Mouse (Mus musculus): ENCODE results near the gene Dennd2a. TPM values are rescaled to one million over a fixed set of nuclear protein-coding genes. Genes with fewer than 3 reads are reported as not detected.

Dennd2a gene
- 2.4 and 2.8 TPM in 2 replicates for polyA plus RNA-seq (2021; fragmentation: Nextera tagmentation)
- long read RNA-seq, experiment 1, partial matches to known transcripts = 7 of 10 reads
- long read RNA-seq, experiment 1, other reads (novel, unspliced or antisense) = 3 of 10 reads
- long read RNA-seq, experiment 2, partial matches to known transcripts = 10 of 18 reads
- long read RNA-seq, experiment 2, other reads (novel, unspliced or antisense) = 8 of 18 reads

DNA sequence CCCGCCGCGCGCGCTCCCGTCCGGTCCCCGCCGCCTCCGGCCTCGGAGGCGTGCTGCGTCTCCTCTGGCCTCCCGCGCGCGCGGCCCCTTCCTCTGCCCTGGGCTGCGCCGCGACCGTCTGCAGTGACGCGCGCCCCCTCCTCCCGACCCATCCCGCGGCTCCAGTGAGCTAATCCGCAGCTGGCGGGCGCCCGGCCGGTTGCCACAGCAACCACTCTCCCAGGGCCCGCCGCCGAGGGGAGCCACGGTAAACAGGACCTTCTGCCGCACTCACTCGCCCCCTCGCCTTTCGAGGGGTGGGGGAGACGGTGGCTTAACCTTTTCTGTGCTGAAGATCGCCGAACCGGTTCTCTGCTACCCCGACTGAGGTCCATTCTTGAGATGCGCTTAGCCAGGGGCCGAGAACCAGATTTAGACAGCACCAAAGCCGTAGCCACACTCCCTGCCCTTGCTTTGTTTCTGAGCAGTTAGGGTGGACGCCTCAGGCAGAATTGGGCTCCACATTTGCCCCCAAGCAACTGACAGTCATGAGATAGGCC lies at the start of gene Dennd2a:
Gene Dennd2a, minus strand, starts transcription at position 145 of the 539 bp plus-strand sequence.

GRCm38 (mm10) chr6:39592401-39593214 lies 34.9 kb upstream of the Dennd2a start, which contains the start of gene Ndufb2:
TSS of gene Ndufb2 (plus strand) at chr6:39592574.

GRCm38 (mm10) chr6:39585517-39585916 lies 27.9 kb upstream of the Dennd2a start, which contains the start of gene Gm42420:
TSS of gene Gm42420 (plus strand) at chr6:39585753.

DNA sequence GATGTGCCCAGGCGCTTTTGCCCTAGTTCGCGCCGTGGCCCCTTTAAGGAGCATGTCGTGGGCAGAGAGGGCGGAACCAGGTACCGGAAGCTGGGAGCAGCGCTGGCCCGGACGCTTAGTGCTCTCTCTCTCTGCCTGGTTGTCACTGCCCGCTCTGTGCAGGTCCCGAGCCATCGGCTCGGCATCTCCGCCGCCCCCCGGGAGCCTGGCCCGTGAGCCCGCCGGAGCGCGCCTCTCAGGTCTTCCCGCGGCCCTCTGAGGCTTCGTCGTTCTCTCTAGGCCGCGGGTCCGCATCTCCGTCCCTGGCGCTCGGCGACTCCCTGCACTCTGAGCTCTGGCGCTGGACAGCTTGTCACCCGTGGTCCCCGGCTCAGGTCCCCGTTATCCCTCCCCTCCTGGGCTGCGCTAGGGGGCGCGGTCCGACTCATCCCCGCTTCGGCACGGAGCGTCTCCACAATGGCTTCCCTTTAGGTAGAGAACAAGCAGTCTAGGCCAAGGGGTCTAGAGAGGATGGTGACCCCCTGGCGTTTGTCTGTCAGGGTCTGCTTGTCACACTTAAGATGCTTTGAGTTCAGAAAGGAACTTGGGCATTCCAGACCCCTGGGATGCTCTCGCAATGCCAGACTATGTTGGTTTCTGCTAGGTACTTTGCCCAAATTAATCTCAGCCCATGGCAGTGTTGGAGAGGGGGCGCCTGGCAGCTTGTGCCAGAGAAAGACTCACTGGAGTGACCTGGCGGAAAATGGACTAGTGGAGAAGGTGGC lies 16.3 kb upstream of the Dennd2a start, which contains the start of gene Adck2:
Gene Adck2, plus strand, starts transcription at position 83 of the 764 bp plus-strand sequence.

DNA sequence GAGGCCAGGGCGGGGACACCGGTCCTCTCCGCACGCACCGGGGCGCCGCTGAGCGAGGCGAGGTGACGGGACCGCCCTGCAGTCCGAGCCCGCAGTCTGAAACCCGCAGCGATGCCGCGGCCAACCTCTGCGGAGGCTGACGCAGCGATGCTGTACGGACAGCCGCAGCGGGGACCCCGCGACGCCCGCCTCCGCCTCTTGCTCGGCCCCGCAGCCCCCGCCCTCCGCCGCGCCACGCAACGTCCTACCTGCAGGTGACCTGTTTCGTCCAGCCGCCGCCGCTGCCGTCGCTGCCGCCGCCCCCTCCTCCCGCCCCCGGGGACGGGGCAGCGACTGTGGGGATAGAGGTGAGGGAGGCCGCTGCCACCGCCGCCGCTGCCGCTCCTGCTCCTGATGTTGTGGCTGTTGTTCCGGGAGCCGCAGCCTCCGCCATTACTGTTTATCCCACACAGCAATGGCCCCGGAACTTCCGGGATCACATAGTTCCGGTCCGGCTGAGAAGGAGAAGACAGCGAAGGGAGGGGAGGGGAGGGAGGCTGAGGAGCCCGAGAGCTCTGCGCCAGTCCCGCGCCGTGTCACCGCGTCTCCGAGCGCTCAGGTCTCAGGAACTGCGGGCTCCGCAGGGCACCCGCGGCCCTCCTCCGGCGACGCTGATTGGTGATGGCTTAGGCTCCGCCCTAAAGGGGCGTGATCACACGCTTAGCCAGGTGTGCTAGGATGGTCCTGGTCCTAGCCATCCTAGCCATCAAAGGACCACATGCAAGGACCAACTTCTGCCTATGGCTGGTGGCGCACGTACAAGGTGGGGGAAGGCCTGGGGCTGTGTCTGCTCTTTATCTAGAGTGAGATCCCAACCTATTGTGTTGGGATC lies 137.6 kb downstream of the Dennd2a start, which contains the start of gene Mkrn1:
Gene Mkrn1, minus strand, starts transcription at position 612 of the 871 bp plus-strand sequence.

Other genes with a start within 250 kb of the Dennd2a start
- 18.1 and 18.4 TPM in 2 replicates for gene Slc37a3, start 180.2 kb downstream of the Dennd2a start, polyA plus RNA-seq (2021; fragmentation: Nextera tagmentation)
- 0.20 and 0.28 TPM in 2 replicates for gene Rab19, start 176.7 kb downstream of the Dennd2a start, polyA plus RNA-seq (2021; fragmentation: Nextera tagmentation)
- gene Mkrn1, start 137.4 kb downstream of the Dennd2a start, polyA plus RNA-seq (2021; fragmentation: Nextera tagmentation) = 66.2 and 73.4 TPM in 2 replicates
- gene Adck2, start 16.0 kb upstream of the Dennd2a start, polyA plus RNA-seq (2021; fragmentation: Nextera tagmentation) = 16.5 and 17.3 TPM in 2 replicates
- 1.6 TPM in 1 of 2 replicates, not detected in the other for gene Gm42420, start 27.9 kb upstream of the Dennd2a start, polyA plus RNA-seq (2021; fragmentation: Nextera tagmentation)
- 817 and 903 TPM in 2 replicates for gene Ndufb2, start 34.7 kb upstream of the Dennd2a start, polyA plus RNA-seq (2021; fragmentation: Nextera tagmentation)
- 17.2 and 27.1 TPM in 2 replicates for gene Braf, start 167.6 kb upstream of the Dennd2a start, polyA plus RNA-seq (2021; fragmentation: Nextera tagmentation)